Mouse (Mus musculus) hindbrain, embryonic 14.5 days (tissue): Measurements from ENCODE around the gene Tas1r2. TPM values are rescaled to one million over a fixed set of nuclear protein-coding genes. Genes with fewer than 3 reads are reported as not detected.

Experiments
- ATAC-seq: fragments of 200-750 bp; cut with Nextera tagmentation; 2 replicates; pipeline ENCODE4 v1.8.0; 2017; ENCODE audit warnings: moderate number of reproducible peaks, mild to moderate bottlenecking, moderate TSS enrichment, moderate library complexity; ENCODE audit not compliant: low FRiP score
- DNase-seq: peaks from one replicate; pipeline ENCODE4 v3.0.0-alpha.2; 2015; ENCODE audit warnings: low spot score
- H3K27ac ChIP-seq: fragments of 300-500 bp; sonication (generic); 2 replicates; pipeline ENCODE4 v1.5.1; 2014; ENCODE audit warnings: mild to moderate bottlenecking, moderate library complexity
- H3K27me3 ChIP-seq: fragments of 300-500 bp; sonication (generic); 2 replicates; pipeline ENCODE4 v1.6.1; 2014; ENCODE audit warnings: mild to moderate bottlenecking, low read length, mixed read lengths; ENCODE audit not compliant: control insufficient read depth, insufficient read depth
- H3K36me3 ChIP-seq: fragments of 300-500 bp; sonication (generic); replicated peaks from 2 replicates; pipeline ENCODE4 v1.6.1; 2014; ENCODE audit not compliant: control insufficient read depth, insufficient read depth
- H3K4me1 ChIP-seq: fragments of 300-500 bp; sonication (generic); replicated peaks from 2 replicates; pipeline ENCODE4 v1.6.1; 2014; ENCODE audit warnings: antibody characterized with exemption, low read length, mixed read lengths; ENCODE audit not compliant: control insufficient read depth, insufficient read depth
- H3K4me2 ChIP-seq: fragments of 300-500 bp; sonication (generic); replicated peaks from 2 replicates; pipeline ENCODE4 v1.6.1; 2014; ENCODE audit warnings: mild to moderate bottlenecking, moderate library complexity
- H3K4me3 ChIP-seq: fragments of 300-500 bp; sonication (generic); replicated peaks from 2 replicates; pipeline ENCODE4 v1.5.1; 2014; ENCODE audit warnings: mild to moderate bottlenecking, low read length
- H3K9ac ChIP-seq: fragments of 300-500 bp; sonication (generic); 2 replicates; pipeline ENCODE4 v1.6.1; 2014
- H3K9me3 ChIP-seq: fragments of 300-500 bp; sonication (generic); 2 replicates; pipeline ENCODE4 v1.6.1; 2016; ENCODE audit warnings: low read length; ENCODE audit not compliant: control insufficient read depth
- WGBS: fragments of 180-500 bp; shearing (Covaris S2); extraction: QIAGEN DNeasy Blood & Tissue Kit; methylation state at CpG from one replicate; pipeline ENCODE4 v1.1.7; 2014; 5-methylcytosine and 5-hydroxymethylcytosine counted together
- polyA plus RNA-seq: library from polyadenylated mRNA; unstranded; fragments of >200 nt; fragmentation: Nextera tagmentation; extraction: Ambion mirVana; gene quantifications from 2 replicates; pipeline ENCODE4 v1.2.1, GENCODE M21; 2014

The Tas1r2 gene
- not detected in 2 replicates for polyA plus RNA-seq

GRCm38 (mm10) chr4:139653238-139653637, at the start of gene Tas1r2:
Gene Tas1r2, plus strand, starts transcription at chr4:139653538.
- ATAC-seq (no peak), DNase-seq (no peak)
- Histone ChIP-seq H3K4me2 (no peak within 1 kb of the TSS), H3K27me3 (no peaks in the 10 kb centered on the region), H3K4me1 (no peaks in the 10 kb centered on the region), H3K36me3 (peaks cover 6% of the 10 kb centered on the region), H3K4me3 (no peak within 1 kb of the TSS), H3K9ac (no peak within 1 kb of the TSS), H3K27ac (no peak within 1 kb of the TSS), H3K9me3 (no peaks in the 10 kb centered on the region)
- WGBS: 84% methylated on average over 8 of the region's 8 CpGs

- Histone ChIP-seq H3K4me1 (peaks cover 6% of the 10 kb centered on the region; the same call in 1 of the 2 replicates), H3K36me3 (peaks cover 32% of the 10 kb centered on the region), H3K4me2 (no peak overlapping the region), H3K4me3 (no peak overlapping the region), H3K9ac (no peak overlapping the region), H3K27ac (no peak overlapping the region), H3K27me3 (no peaks in the 10 kb centered on the region), H3K9me3 (no peaks in the 10 kb centered on the region)
- ATAC-seq (no peak), DNase-seq (no peak)
- 86% methylated on average over 11 of the region's 11 CpGs for WGBS
Measured at GRCm38 (mm10) chr4:139605216-139605615, 48.1 kb upstream of the Tas1r2 start.

GRCm38 (mm10) chr4:139606732-139607131, 46.6 kb upstream of the Tas1r2 start:
- no peak for DNase-seq
- no peak for ATAC-seq
- no peak overlapping the region for H3K4me3 ChIP-seq
- H3K4me2 ChIP-seq: no peak overlapping the region
- WGBS: 94% methylated on average over 5 of the region's 5 CpGs
- H3K36me3 ChIP-seq: peaks cover 32% of the 10 kb centered on the region
- peaks cover 3% of the 10 kb centered on the region; the same call in 1 of the 2 replicates for H3K4me1 ChIP-seq
- no peak overlapping the region for H3K9ac ChIP-seq
- H3K9me3 ChIP-seq: no peaks in the 10 kb centered on the region
- no peak overlapping the region for H3K27ac ChIP-seq
- no peaks in the 10 kb centered on the region for H3K27me3 ChIP-seq

- no peak overlapping the region for H3K4me3 ChIP-seq
- no peaks in the 10 kb centered on the region for H3K27me3 ChIP-seq
- H3K9ac ChIP-seq: no peak overlapping the region
- peaks cover 3% of the 10 kb centered on the region; the same call in 1 of the 2 replicates for H3K4me1 ChIP-seq
- ATAC-seq: no peak
- H3K27ac ChIP-seq: no peak overlapping the region
- H3K9me3 ChIP-seq: no peaks in the 10 kb centered on the region
- DNase-seq: no peak
- WGBS: 70% methylated on average over 4 of the region's 4 CpGs
- H3K4me2 ChIP-seq: no peak overlapping the region
- H3K36me3 ChIP-seq: peaks cover 45% of the 10 kb centered on the region
Measured at GRCm38 (mm10) chr4:139608975-139609374, 44.4 kb upstream of the Tas1r2 start.

GRCm38 (mm10) chr4:139610954-139611353, 42.4 kb upstream of the Tas1r2 start:
- Histone ChIP-seq H3K4me3 (no peak overlapping the region), H3K4me1 (peaks cover 5% of the 10 kb centered on the region; the same call in 1 of the 2 replicates), H3K27ac (no peak overlapping the region), H3K27me3 (no peaks in the 10 kb centered on the region), H3K36me3 (peaks cover 53% of the 10 kb centered on the region), H3K9me3 (no peaks in the 10 kb centered on the region), H3K4me2 (no peak overlapping the region), H3K9ac (no peak overlapping the region)
- no peak for DNase-seq
- no peak for ATAC-seq
- 50% methylated on average over 6 of the region's 6 CpGs for WGBS

- WGBS: 3% methylated on average over 10 of the region's 10 CpGs
- peaks cover 9% of the 10 kb centered on the region; the same call in 1 of the 2 replicates for H3K4me1 ChIP-seq
- DNase-seq: peak; percentile 86
- peak overlapping the region; percentile 40 for H3K4me2 ChIP-seq
- no peaks in the 10 kb centered on the region for H3K9me3 ChIP-seq
- H3K27ac ChIP-seq: peak overlapping the region; percentile 68
- peak; percentile 47; the same call in 1 of the 2 replicates for ATAC-seq
- H3K4me3 ChIP-seq: no peak overlapping the region
- H3K9ac ChIP-seq: 0 out of 2 replicates have a peak overlapping the region, but pooled peaks have one; percentile 34
- H3K36me3 ChIP-seq: peaks cover 49% of the 10 kb centered on the region
- no peaks in the 10 kb centered on the region for H3K27me3 ChIP-seq
Measured at GRCm38 (mm10) chr4:139611542-139611953, 41.8 kb upstream of the Tas1r2 start.

GRCm38 (mm10) chr4:139614524-139615260, 38.6 kb upstream of the Tas1r2 start:
- WGBS: 89% methylated on average over 21 of the region's 21 CpGs
- Histone ChIP-seq H3K27ac (no peak overlapping the region), H3K4me2 (no peak overlapping the region), H3K4me3 (no peak overlapping the region), H3K36me3 (peaks cover 36% of the 10 kb centered on the region), H3K4me1 (peaks cover 16% of the 10 kb centered on the region), H3K9ac (no peak overlapping the region), H3K27me3 (no peaks in the 10 kb centered on the region), H3K9me3 (no peaks in the 10 kb centered on the region)
- no peak for DNase-seq
- ATAC-seq: no peak

GRCm38 (mm10) chr4:139616276-139617000, 36.9 kb upstream of the Tas1r2 start:
- Histone ChIP-seq H3K4me2 (peak overlapping the region; percentile 63), H3K4me3 (peak overlapping the region; percentile 35), H3K36me3 (peaks cover 36% of the 10 kb centered on the region), H3K9ac (peak overlapping the region; percentile 52), H3K27me3 (no peaks in the 10 kb centered on the region), H3K4me1 (peaks cover 13% of the 10 kb centered on the region), H3K9me3 (no peaks in the 10 kb centered on the region), H3K27ac (peak overlapping the region; percentile 66; the same call in 1 of the 2 replicates)
- ATAC-seq (peak; percentile 68; the same call in 1 of the 2 replicates), DNase-seq (no peak)
- 7% methylated on average over 24 of the region's 24 CpGs for WGBS

- Histone ChIP-seq H3K4me2 (peak overlapping the region; percentile 63), H3K9ac (no peak overlapping the region), H3K27me3 (no peaks in the 10 kb centered on the region), H3K9me3 (no peaks in the 10 kb centered on the region), H3K4me3 (no peak overlapping the region; the same call in 1 of the 2 replicates), H3K36me3 (peaks cover 36% of the 10 kb centered on the region), H3K27ac (peak overlapping the region; percentile 28; the same call in 1 of the 2 replicates), H3K4me1 (peaks cover 16% of the 10 kb centered on the region)
- DNase-seq (no peak), ATAC-seq (no peak; the same call in 1 of the 2 replicates)
- WGBS: 35% methylated on average over 3 of the region's 3 CpGs
Measured at GRCm38 (mm10) chr4:139617001-139617364, 36.4 kb upstream of the Tas1r2 start.
